Mouse (Mus musculus) forebrain, embryonic 16.5 days (tissue): ENCODE data around the gene Brd2. TPM values are rescaled to one million over a fixed set of nuclear protein-coding genes. Genes with fewer than 3 reads are reported as not detected.

Experiments
- polyA plus RNA-seq: library from polyadenylated mRNA; unstranded; fragments of >200 nt; fragmentation: Nextera tagmentation; extraction: Ambion mirVana; gene quantifications from 2 replicates; pipeline ENCODE4 v1.2.1, GENCODE M21; 2015

The Brd2 gene
- polyA plus RNA-seq, 1 experiment from 2014 or later = 132 TPM

Other genes with a start within 250 kb of the Brd2 start
- not detected in 2 replicates for gene Gm7029, start 248.8 kb downstream of the Brd2 start, polyA plus RNA-seq
- 3.7 and 4.6 TPM in 2 replicates for gene Kifc1, start 232.0 kb downstream of the Brd2 start, polyA plus RNA-seq
- gene Platr17, start 217.5 kb downstream of the Brd2 start, polyA plus RNA-seq = 0.32 and 0.54 TPM in 2 replicates
- gene Daxx, start 213.2 kb downstream of the Brd2 start, polyA plus RNA-seq = 61.5 and 63.1 TPM in 2 replicates
- gene Tapbp, start 206.7 kb downstream of the Brd2 start, polyA plus RNA-seq = 13.7 and 15.4 TPM in 2 replicates
- 17.1 and 17.2 TPM in 2 replicates for gene Zbtb22, start 206.7 kb downstream of the Brd2 start, polyA plus RNA-seq
- gene Rgl2, start 193.1 kb downstream of the Brd2 start, polyA plus RNA-seq = 40.8 and 52.3 TPM in 2 replicates
- 182 and 196 TPM in 2 replicates for gene Pfdn6, start 182.3 kb downstream of the Brd2 start, polyA plus RNA-seq
- gene Wdr46, start 182.0 kb downstream of the Brd2 start, polyA plus RNA-seq = 26.1 and 29.4 TPM in 2 replicates
- 10.0 and 13.2 TPM in 2 replicates for gene B3galt4, start 171.1 kb downstream of the Brd2 start, polyA plus RNA-seq
- 79.5 and 81.0 TPM in 2 replicates for gene Vps52, start 166.8 kb downstream of the Brd2 start, polyA plus RNA-seq
- 811 and 837 TPM in 2 replicates for gene Rps18, start 166.6 kb downstream of the Brd2 start, polyA plus RNA-seq
- 9.4 and 9.9 TPM in 2 replicates for gene H2-K1, start 122.3 kb downstream of the Brd2 start, polyA plus RNA-seq
- gene Ring1, start 98.0 kb downstream of the Brd2 start, polyA plus RNA-seq = 16.0 and 20.4 TPM in 2 replicates
- 63.9 and 65.4 TPM in 2 replicates for gene H2-Ke6, start 94.6 kb downstream of the Brd2 start, polyA plus RNA-seq
- gene Slc39a7, start 91.0 kb downstream of the Brd2 start, polyA plus RNA-seq = 148 and 157 TPM in 2 replicates
- 55.6 and 60.2 TPM in 2 replicates for gene Rxrb, start 90.8 kb downstream of the Brd2 start, polyA plus RNA-seq
- 2.3 and 4.0 TPM in 2 replicates for gene Col11a2, start 83.2 kb downstream of the Brd2 start, polyA plus RNA-seq
- 0.22 and 0.28 TPM in 2 replicates for gene H2-Oa, start 30.3 kb downstream of the Brd2 start, polyA plus RNA-seq
- gene H2-DMa, start 3.1 kb downstream of the Brd2 start, polyA plus RNA-seq = 12.1 and 15.8 TPM in 2 replicates
- gene H2-DMb2, start 20.7 kb upstream of the Brd2 start, polyA plus RNA-seq = 0.43 and 0.90 TPM in 2 replicates
- gene H2-DMb1, start 30.4 kb upstream of the Brd2 start, polyA plus RNA-seq = 0.66 and 0.98 TPM in 2 replicates
- gene Tap1, start 64.9 kb upstream of the Brd2 start, polyA plus RNA-seq = 1.9 and 2.6 TPM in 2 replicates
- gene Psmb9, start 65.1 kb upstream of the Brd2 start, polyA plus RNA-seq = 0.43 and 1.5 TPM in 2 replicates
- 1.5 and 2.5 TPM in 2 replicates for gene Psmb8, start 75.1 kb upstream of the Brd2 start, polyA plus RNA-seq
- 1.6 and 2.6 TPM in 2 replicates for gene Tap2, start 80.9 kb upstream of the Brd2 start, polyA plus RNA-seq
- 0.15 and 0.28 TPM in 2 replicates for gene H2-Ob, start 116.3 kb upstream of the Brd2 start, polyA plus RNA-seq
- gene H2-Ab1, start 135.1 kb upstream of the Brd2 start, polyA plus RNA-seq = 0.53 and 0.95 TPM in 2 replicates
- not detected in 2 replicates for gene H2-Aa, start 165.2 kb upstream of the Brd2 start, polyA plus RNA-seq
- gene H2-Eb1, start 183.2 kb upstream of the Brd2 start, polyA plus RNA-seq = 0.82 and 1.0 TPM in 2 replicates
- gene H2-Eb2, start 203.0 kb upstream of the Brd2 start, polyA plus RNA-seq = not detected in 2 replicates
- not detected in 2 replicates for gene Btnl2, start 232.2 kb upstream of the Brd2 start, polyA plus RNA-seq